Mouse (Mus musculus) heart, adult 2 months (tissue): ENCODE measurements around the gene Gm3642.
"Not testable (repeated sequence)": the region's sequence is repeated elsewhere in the genome, so short reads cannot be mapped to it uniquely, and the experiment has no call there.

Experiments
- CTCF ChIP-seq: fragments of 200-600 bp; IDR thresholded peaks from 2 replicates; pipeline ENCODE4 v1.8.1; 2022; ENCODE audit warnings: antibody characterized with exemption, mild to moderate bottlenecking, moderate library complexity
- EP300 ChIP-seq: fragments of 200-500 bp; IDR thresholded peaks from 2 replicates; pipeline ENCODE4 v1.6.1; 2011; ENCODE audit warnings: low read depth, low read length, control low read depth; ENCODE audit not compliant: insufficient read depth

DNA sequence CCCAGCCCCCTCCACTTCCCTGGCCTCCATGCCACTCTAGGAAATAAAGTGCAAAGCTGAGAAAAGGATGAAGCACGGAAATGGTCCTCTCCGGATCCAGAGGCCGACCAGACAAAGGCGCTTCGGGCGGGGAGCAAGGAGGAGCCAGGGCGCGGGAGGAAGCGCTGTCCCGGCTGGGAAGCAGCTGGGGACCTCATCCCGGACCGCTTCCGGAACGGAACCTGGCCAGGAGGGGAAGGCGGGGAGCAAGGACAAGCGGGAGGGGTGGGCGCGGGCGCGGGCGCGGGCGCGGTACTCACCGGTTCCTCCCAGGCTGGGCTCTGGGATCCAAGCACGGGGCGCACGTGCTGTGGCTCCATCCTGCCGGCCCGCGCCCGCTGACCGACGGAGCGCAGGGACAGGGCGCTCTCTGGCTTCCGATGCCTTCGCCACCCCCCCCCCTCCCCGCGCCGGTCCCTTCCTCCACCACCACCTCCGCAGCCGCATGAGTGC is 49.5 kb upstream of the Gm3642 start, which contains the start of gene Gm3667:
- TF ChIP-seq EP300, CTCF: not testable (repeated sequence)
